Comparison of ENCODE assay signal across 17 mouse cellular contexts in the genomic region with DNA sequence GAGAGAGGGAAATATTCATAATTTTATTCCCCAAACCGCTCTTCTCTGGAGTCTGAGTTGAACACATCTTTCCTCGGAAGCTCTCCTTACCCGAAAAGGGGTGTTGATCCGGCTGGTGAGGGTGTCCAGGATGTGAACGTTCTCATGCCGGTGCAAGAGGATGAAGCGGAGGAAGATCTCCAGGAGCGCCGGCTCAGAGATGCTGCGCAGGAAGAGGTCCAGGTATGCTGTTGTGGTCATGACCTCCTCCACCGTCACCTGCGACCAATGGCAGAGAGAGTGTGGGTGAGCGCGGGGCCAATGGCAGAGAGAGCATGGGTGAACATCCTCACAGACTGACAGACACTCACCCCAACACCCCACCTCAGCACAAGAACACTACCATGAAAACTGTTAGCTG.
DNase-seq lines count a peak whose midpoint lies in the region.
"Had no signal": no experiment of that assay in that cellular context is flagged by ENCODE, and none has a peak within 500 bp of the region (broad histone marks: within the 10 kb centered on the region; RNA-seq: fewer than 3 reads in every experiment).

No protein-coding gene starts in this region.

- intact Hi-C loops in heart, postnatal 10 days (cut with DNase I) = no loop called here
- intact Hi-C loops in heart, postnatal 36 days (cut with DNase I) = no loop called here

- H3K9me3 ChIP-seq in heart, embryonic 10.5 days = no peaks in the 10 kb centered on the region
- H3K9me3 ChIP-seq: G1E had no signal

- 94% methylated on average over 14 of the region's 14 CpGs for WGBS in heart, embryonic 10.5 days

- H3K27ac ChIP-seq in heart, embryonic 10.5 days = no peak overlapping the region

- 0 out of 2 replicates have a peak, but pooled peaks cover 4% of the 10 kb centered on the region for H3K4me1 ChIP-seq in heart, embryonic 10.5 days

- peak; percentile 80 for DNase-seq in heart, adult 11 months
- no peak for DNase-seq in heart, postnatal 10 days
- DNase-seq in heart, embryonic 10.5 days (ENCODE audit: low spot score) = peak; percentile 62
- no peak for DNase-seq in heart, postnatal 36 days
- DNase-seq: adrenal gland, adult 2 months; adrenal gland, adult 8-10 months; adrenal gland, postnatal 10 days; adrenal gland, postnatal 14 days; adrenal gland, postnatal 25 days; adrenal gland, postnatal 36 days; B cell, adult 2 months; cerebellum, adult 11 months; cerebellum, adult 11-12 months; cerebellum, adult 18-20 months had no signal

- no peaks in the 10 kb centered on the region for H3K27me3 ChIP-seq in heart, embryonic 10.5 days (ENCODE audit: insufficient read depth, poor library complexity, severe bottlenecking)
- H3K27me3 ChIP-seq: CH12.LX, Patski had no signal

- H3K36me3 ChIP-seq in heart, embryonic 10.5 days = no peaks in the 10 kb centered on the region
- H3K36me3 ChIP-seq: G1E had no signal

- H3K4me3 ChIP-seq in heart, embryonic 10.5 days = no peak overlapping the region

Comparison
In these comparisons a context has a peak if more than half of its experiments do, and no peak if none do; other contexts are left out.
1. DNase-seq: peak in heart, adult 11 months (single experiment) and heart, embryonic 10.5 days (single experiment); none in heart, postnatal 10 days (0 of 2) and heart, postnatal 36 days (0 of 2).